Mouse (Mus musculus): ENCODE measurements around the gene Gpr39. TPM values are rescaled to one million over a fixed set of nuclear protein-coding genes. Genes with fewer than 3 reads are reported as not detected.

Gene Gpr39
- polyA plus RNA-seq, 1 experiment from 2014 or later = 0.07 TPM

- H3K27ac ChIP-seq (replicated peaks; ENCODE audit: low read depth, low read length) = no peak overlapping the region
- ATAC-seq (ENCODE audit: low read depth) (no peak), DNase-seq (ENCODE audit: low spot score) (no peak)
- H3K4me1 ChIP-seq (ENCODE audit: control insufficient read depth, insufficient read depth, low read length) = no peaks in the 10 kb centered on the region
- H3K4me2 ChIP-seq (ENCODE audit: low read depth, low read length) = no peak overlapping the region
- H3K27me3 ChIP-seq (replicated peaks; ENCODE audit: control insufficient read depth, insufficient read depth, low read length) = no peaks in the 10 kb centered on the region
- H3K36me3 ChIP-seq (ENCODE audit: control insufficient read depth, insufficient read depth, low read length) = no peaks in the 10 kb centered on the region
- no peak overlapping the region for H3K9ac ChIP-seq (ENCODE audit: low read depth, low read length)
- no peaks in the 10 kb centered on the region for H3K9me3 ChIP-seq (ENCODE audit: control insufficient read depth, low read length)
- no peak overlapping the region for H3K4me3 ChIP-seq (ENCODE audit: low read depth, low read length)
- WGBS = 77% methylated on average over 5 of the region's 5 CpGs
Measured at GRCm38 (mm10) chr1:125858631-125859030, 181.8 kb downstream of the Gpr39 start.

- Histone ChIP-seq H3K36me3 (ENCODE audit: control insufficient read depth, insufficient read depth, low read length) (no peaks in the 10 kb centered on the region), H3K27me3 (replicated peaks; ENCODE audit: control insufficient read depth, insufficient read depth, low read length) (no peaks in the 10 kb centered on the region), H3K4me3 (ENCODE audit: low read depth, low read length) (no peak overlapping the region), H3K27ac (replicated peaks; ENCODE audit: low read depth, low read length) (no peak overlapping the region), H3K4me2 (ENCODE audit: low read depth, low read length) (no peak overlapping the region), H3K4me1 (ENCODE audit: control insufficient read depth, insufficient read depth, low read length) (no peaks in the 10 kb centered on the region), H3K9me3 (ENCODE audit: control insufficient read depth, low read length) (no peaks in the 10 kb centered on the region), H3K9ac (ENCODE audit: low read depth, low read length) (no peak overlapping the region)
- whole genome bisulfite sequencing = 35% methylated on average over 7 of the region's 7 CpGs
- DNase-seq (ENCODE audit: low spot score) (no peak), ATAC-seq (ENCODE audit: low read depth) (no peak)
Measured at GRCm38 (mm10) chr1:125870056-125870455, 193.3 kb downstream of the Gpr39 start.

- Histone ChIP-seq H3K4me2 (ENCODE audit: low read depth, low read length) (no peak overlapping the region), H3K4me3 (ENCODE audit: low read depth, low read length) (no peak overlapping the region), H3K9ac (ENCODE audit: low read depth, low read length) (no peak overlapping the region), H3K27ac (replicated peaks; ENCODE audit: low read depth, low read length) (no peak overlapping the region), H3K9me3 (ENCODE audit: control insufficient read depth, low read length) (no peaks in the 10 kb centered on the region), H3K36me3 (ENCODE audit: control insufficient read depth, insufficient read depth, low read length) (no peaks in the 10 kb centered on the region), H3K4me1 (ENCODE audit: control insufficient read depth, insufficient read depth, low read length) (no peaks in the 10 kb centered on the region), H3K27me3 (replicated peaks; ENCODE audit: control insufficient read depth, insufficient read depth, low read length) (no peaks in the 10 kb centered on the region)
- ATAC-seq (ENCODE audit: low read depth) (no peak), DNase-seq (ENCODE audit: low spot score) (no peak)
- WGBS = 87% methylated on average over 9 of the region's 9 CpGs
Measured at GRCm38 (mm10) chr1:125893158-125893557, 216.4 kb downstream of the Gpr39 start.

DNA sequence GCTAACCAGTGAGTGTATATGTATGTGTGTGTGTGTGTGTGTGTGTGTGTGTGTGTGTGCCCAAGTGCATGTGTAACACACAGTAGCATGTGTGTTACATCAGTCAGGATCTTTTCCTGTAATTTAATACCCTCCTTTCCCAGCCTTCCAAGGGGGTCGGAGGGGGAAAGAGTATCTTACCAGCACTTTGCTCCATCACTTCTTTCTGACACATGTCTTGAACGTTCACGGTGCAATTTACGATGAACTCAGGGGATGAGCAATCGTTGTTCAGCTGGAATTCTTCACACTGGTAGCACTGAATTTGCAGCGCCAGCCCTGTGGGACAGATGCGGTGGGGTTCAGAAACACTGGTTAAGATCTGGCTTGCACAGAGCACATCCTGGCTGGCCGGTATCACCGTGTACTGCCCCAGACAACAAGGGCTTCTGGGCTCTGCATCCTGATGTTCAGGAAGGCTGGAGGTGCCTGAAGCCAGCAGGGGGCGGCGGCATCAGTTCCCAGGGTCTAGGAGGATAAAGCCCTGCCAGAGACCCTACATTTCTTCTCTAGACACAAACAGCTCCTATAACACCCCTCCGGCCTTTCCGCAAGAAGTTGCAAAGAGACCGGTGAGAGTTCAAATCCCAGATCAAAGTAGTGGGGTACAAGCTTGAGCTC, 233.5 kb downstream of the Gpr39 start:
- peaks cover 21% of the 10 kb centered on the region for H3K4me1 ChIP-seq (ENCODE audit: control insufficient read depth, insufficient read depth, low read length)
- WGBS = 3% methylated on average over 14 of the region's 14 CpGs
- no peaks in the 10 kb centered on the region for H3K9me3 ChIP-seq (ENCODE audit: control insufficient read depth, low read length)
- H3K9ac ChIP-seq (ENCODE audit: low read depth, low read length) = no peak overlapping the region
- H3K27me3 ChIP-seq (replicated peaks; ENCODE audit: control insufficient read depth, insufficient read depth, low read length) = peaks cover 46% of the 10 kb centered on the region
- peak; percentile 56 for ATAC-seq (ENCODE audit: low read depth)
- peak; percentile 70 for DNase-seq (ENCODE audit: low spot score)
- H3K4me2 ChIP-seq (ENCODE audit: low read depth, low read length) = peak overlapping the region; percentile 97
- peak overlapping the region; percentile 54 for H3K4me3 ChIP-seq (ENCODE audit: low read depth, low read length)
- no peak overlapping the region for H3K27ac ChIP-seq (replicated peaks; ENCODE audit: low read depth, low read length)
- no peaks in the 10 kb centered on the region for H3K36me3 ChIP-seq (ENCODE audit: control insufficient read depth, insufficient read depth, low read length)

GRCm38 (mm10) chr1:125910871-125911265, 234.1 kb downstream of the Gpr39 start:
- Histone ChIP-seq H3K4me1 (ENCODE audit: control insufficient read depth, insufficient read depth, low read length) (peaks cover 21% of the 10 kb centered on the region), H3K4me2 (ENCODE audit: low read depth, low read length) (peak overlapping the region; percentile 97), H3K36me3 (ENCODE audit: control insufficient read depth, insufficient read depth, low read length) (no peaks in the 10 kb centered on the region), H3K9ac (ENCODE audit: low read depth, low read length) (peak overlapping the region; percentile 60; the same call in 1 of the 2 replicates), H3K4me3 (ENCODE audit: low read depth, low read length) (peak overlapping the region; percentile 54), H3K27ac (replicated peaks; ENCODE audit: low read depth, low read length) (no peak overlapping the region), H3K9me3 (ENCODE audit: control insufficient read depth, low read length) (no peaks in the 10 kb centered on the region), H3K27me3 (replicated peaks; ENCODE audit: control insufficient read depth, insufficient read depth, low read length) (peaks cover 50% of the 10 kb centered on the region)
- ATAC-seq (ENCODE audit: low read depth) = peak; percentile 27; the same call in 1 of the 2 replicates
- DNase-seq (ENCODE audit: low spot score) = peak; percentile 17
- 4% methylated on average over 9 of the region's 9 CpGs for WGBS

GRCm38 (mm10) chr1:125911337-125911900, 234.6 kb downstream of the Gpr39 start:
- peak; percentile 45 for ATAC-seq (ENCODE audit: low read depth)
- Histone ChIP-seq H3K9ac (ENCODE audit: low read depth, low read length) (peak overlapping the region; percentile 60), H3K27ac (replicated peaks; ENCODE audit: low read depth, low read length) (no peak overlapping the region), H3K27me3 (replicated peaks; ENCODE audit: control insufficient read depth, insufficient read depth, low read length) (peaks cover 50% of the 10 kb centered on the region), H3K36me3 (ENCODE audit: control insufficient read depth, insufficient read depth, low read length) (no peaks in the 10 kb centered on the region), H3K4me1 (ENCODE audit: control insufficient read depth, insufficient read depth, low read length) (peaks cover 21% of the 10 kb centered on the region), H3K4me3 (ENCODE audit: low read depth, low read length) (peak overlapping the region; percentile 54), H3K9me3 (ENCODE audit: control insufficient read depth, low read length) (no peaks in the 10 kb centered on the region), H3K4me2 (ENCODE audit: low read depth, low read length) (peak overlapping the region; percentile 97)
- DNase-seq (ENCODE audit: low spot score) = peak; percentile 59
- WGBS = under 1% methylated on average over 31 of the region's 35 CpGs

- Histone ChIP-seq H3K9ac (ENCODE audit: low read depth, low read length) (peak overlapping the region; percentile 60), H3K36me3 (ENCODE audit: control insufficient read depth, insufficient read depth, low read length) (no peaks in the 10 kb centered on the region), H3K4me3 (ENCODE audit: low read depth, low read length) (peak overlapping the region; percentile 54), H3K9me3 (ENCODE audit: control insufficient read depth, low read length) (no peaks in the 10 kb centered on the region), H3K4me2 (ENCODE audit: low read depth, low read length) (peak overlapping the region; percentile 97), H3K4me1 (ENCODE audit: control insufficient read depth, insufficient read depth, low read length) (peaks cover 21% of the 10 kb centered on the region), H3K27me3 (replicated peaks; ENCODE audit: control insufficient read depth, insufficient read depth, low read length) (peaks cover 50% of the 10 kb centered on the region), H3K27ac (replicated peaks; ENCODE audit: low read depth, low read length) (no peak overlapping the region)
- peak; percentile 48 for ATAC-seq (ENCODE audit: low read depth)
- under 1% methylated on average over 30 of the region's 43 CpGs for WGBS
- peak; percentile 46 for DNase-seq (ENCODE audit: low spot score)
Measured at GRCm38 (mm10) chr1:125911901-125912445, 235.2 kb downstream of the Gpr39 start.

- ATAC-seq (ENCODE audit: low read depth) (no peak), DNase-seq (ENCODE audit: low spot score) (no peak)
- H3K36me3 ChIP-seq (ENCODE audit: control insufficient read depth, insufficient read depth, low read length) = no peaks in the 10 kb centered on the region
- 4% methylated on average over 29 of the region's 30 CpGs for WGBS
- H3K9me3 ChIP-seq (ENCODE audit: control insufficient read depth, low read length) = no peaks in the 10 kb centered on the region
- peak within 1 kb of the TSS; percentile 54 for H3K4me3 ChIP-seq (ENCODE audit: low read depth, low read length)
- H3K4me1 ChIP-seq (ENCODE audit: control insufficient read depth, insufficient read depth, low read length) = peaks cover 21% of the 10 kb centered on the region
- H3K4me2 ChIP-seq (ENCODE audit: low read depth, low read length) = peak within 1 kb of the TSS; percentile 97
- H3K9ac ChIP-seq (ENCODE audit: low read depth, low read length) = peak within 1 kb of the TSS; percentile 60
- no peak within 1 kb of the TSS for H3K27ac ChIP-seq (replicated peaks; ENCODE audit: low read depth, low read length)
- H3K27me3 ChIP-seq (replicated peaks; ENCODE audit: control insufficient read depth, insufficient read depth, low read length) = peaks cover 50% of the 10 kb centered on the region
Measured at GRCm38 (mm10) chr1:125912601-125913600, 236.1 kb downstream of the Gpr39 start, which contains the start of gene Lypd1. Gene Lypd1 (minus strand): TSS chr1:125913101.

Data from embryonic facial prominence, embryonic 14.5 days (tissue).